ENCODE assay signal across 7 mouse cellular contexts in the genomic region with DNA sequence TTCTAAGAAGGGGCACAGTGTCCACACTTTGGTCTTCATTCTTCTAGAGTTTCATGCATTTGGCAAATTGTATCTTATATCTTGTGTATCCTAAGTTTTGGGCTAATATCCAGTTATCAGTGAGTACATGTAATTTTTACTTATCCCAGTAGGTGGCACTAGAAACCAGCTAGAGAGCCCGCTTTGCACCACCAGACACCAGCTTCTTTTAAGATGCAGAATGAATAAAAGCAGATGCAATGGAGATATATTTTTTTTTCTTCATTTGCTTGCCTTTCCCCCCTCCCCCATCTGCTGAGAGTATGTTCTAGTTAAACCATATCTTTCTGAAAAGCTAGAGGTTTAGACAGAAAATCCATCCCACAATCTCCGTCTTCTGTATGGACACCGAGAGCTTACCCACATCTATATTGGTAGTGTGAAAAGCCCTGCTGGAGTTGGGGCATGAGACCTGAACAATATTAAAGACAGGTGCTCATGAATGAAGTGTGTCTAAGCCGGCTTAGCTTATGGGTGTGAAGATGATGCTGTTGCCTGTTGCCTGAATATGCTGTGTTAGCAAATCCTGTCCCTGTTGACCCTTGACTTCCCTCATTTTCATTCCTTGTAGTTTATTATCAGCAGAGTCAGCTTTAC. TPM values are rescaled to one million over a fixed set of nuclear protein-coding genes. Genes with fewer than 3 reads are reported as not detected.
DNase-seq lines count a peak whose midpoint lies in the region; ATAC-seq and TF ChIP-seq lines count a peak whose summit lies in the region.

No protein-coding gene starts in this region.

- in situ Hi-C loops in ES-E14 (cut with MboI; ENCODE audit: low sequenced_read_pairs in 2 of 2, unreplicated experiment in 2 of 2): no loop called here

- no peak overlapping the region for H3K27ac ChIP-seq in kidney, adult 2 months (ENCODE audit: insufficient read depth, low read depth, low read length)
- H3K27ac ChIP-seq in ES-E14 (ENCODE audit: insufficient read depth, low read depth, low read length, poor library complexity, severe bottlenecking): no peak overlapping the region
- no peak overlapping the region for H3K27ac ChIP-seq in forebrain, postnatal 0 days (ENCODE audit: low read depth, low read length)

- no peaks in the 10 kb centered on the region for H3K36me3 ChIP-seq in kidney, adult 2 months (ENCODE audit: control insufficient read depth, insufficient read depth, low read length)
- H3K36me3 ChIP-seq in ES-E14 (ENCODE audit: control insufficient read depth, insufficient read depth, low read length, poor library complexity, severe bottlenecking): no peaks in the 10 kb centered on the region
- H3K36me3 ChIP-seq in forebrain, postnatal 0 days (ENCODE audit: insufficient read depth): no peaks in the 10 kb centered on the region

- WGBS in kidney, adult 2 months: 53% methylated on average over 4 of the region's 4 CpGs
- 36% methylated on average over 4 of the region's 4 CpGs for WGBS in forebrain, postnatal 0 days

- ATAC-seq in forebrain, postnatal 0 days: peak; percentile 77
- ATAC-seq in erythroblast, adult 5-6 weeks (replicated peaks; ENCODE audit: low FRiP score, poor library complexity, severe bottlenecking): no peak

- H3K4me2 ChIP-seq in forebrain, postnatal 0 days (ENCODE audit: low read depth): no peak overlapping the region

- H3K4me3 ChIP-seq in kidney, adult 2 months (ENCODE audit: insufficient read depth, low read depth, low read length): no peak overlapping the region
- no peak overlapping the region for H3K4me3 ChIP-seq in ES-E14 (ENCODE audit: insufficient read depth in 1 of 2, low read depth in 1 of 2, low read length in 2 of 2, poor library complexity in 1 of 2, severe bottlenecking in 1 of 2)
- no peak overlapping the region for H3K4me3 ChIP-seq in forebrain, postnatal 0 days (ENCODE audit: low read depth, low read length)

- no peaks in the 10 kb centered on the region for H3K27me3 ChIP-seq in kidney, adult 2 months (replicated peaks; ENCODE audit: control insufficient read depth, insufficient read depth, low read length)
- H3K27me3 ChIP-seq in forebrain, postnatal 0 days (ENCODE audit: insufficient read depth, low read length): no peaks in the 10 kb centered on the region

- peak; percentile 55 for DNase-seq in kidney, adult 2 months
- no peak for DNase-seq in kidney, adult 11 months
- DNase-seq in ES-E14 (ENCODE audit: low read depth, low spot score): no peak
- peak; percentile 56 for DNase-seq in brain, adult 2 months (ENCODE audit: low read depth, low spot score)
- peak; percentile 81 for DNase-seq in forebrain, postnatal 0 days
- peak; percentile 11 for DNase-seq in retina, adult 2 months (ENCODE audit: low read depth, low spot score)

- no peak for TF ChIP-seq POLR2A in kidney, adult 2 months (IDR thresholded peaks at IDR 0.05; ENCODE audit: low read depth, low read length)

- no peaks in the 10 kb centered on the region for H3K4me1 ChIP-seq in kidney, adult 2 months (ENCODE audit: control insufficient read depth, insufficient read depth, low read length)
- H3K4me1 ChIP-seq in ES-E14 (ENCODE audit: control insufficient read depth in 2 of 2, insufficient read depth in 2 of 2, low read length in 2 of 2, poor library complexity in 1 of 2): 0 out of 4 replicates have a peak, but pooled peaks cover 0 to 2% of the 10 kb centered on the region in 2 experiments
- H3K4me1 ChIP-seq in forebrain, postnatal 0 days (ENCODE audit: insufficient read depth): no peaks in the 10 kb centered on the region

- TF ChIP-seq CTCF in kidney, adult 2 months (conservative IDR thresholded peaks at IDR 0.05; ENCODE audit: insufficient read depth, insufficient read length, low read depth, low read length): peak; percentile 52
- peak; percentile 72 for TF ChIP-seq CTCF in forebrain, postnatal 0 days (IDR thresholded peaks at IDR 0.05; ENCODE audit: low read depth)

- no peaks in the 10 kb centered on the region for H3K9me3 ChIP-seq in ES-E14 (ENCODE audit: control insufficient read depth, insufficient read depth, low read depth, low read length)
- H3K9me3 ChIP-seq in forebrain, postnatal 0 days (ENCODE audit: low read length): no peaks in the 10 kb centered on the region

- H3K9ac ChIP-seq in ES-E14 (ENCODE audit: insufficient read depth, low read depth, low read length, poor library complexity, severe bottlenecking): no peak overlapping the region
- no peak overlapping the region for H3K9ac ChIP-seq in forebrain, postnatal 0 days

TF ChIP-seq in ES-E14, 5 proteins besides CTCF, POLR2A, EP300 and RAD21:
- TF ChIP-seq ZC3H11A (IDR thresholded peaks at IDR 0.05; ENCODE audit: borderline replicate concordance, low read depth, low read length) (peak; percentile 56; the same call in 1 of the 2 replicates), ZNF384 (IDR thresholded peaks at IDR 0.05; ENCODE audit: low read depth, low read length) (no peak), CHD2 (IDR thresholded peaks at IDR 0.05; ENCODE audit: low read depth, low read length) (no peak), MAFK (IDR thresholded peaks at IDR 0.05; ENCODE audit: insufficient read depth, low read depth, low read length) (0 out of 2 replicates have a peak, but pooled peaks have one; percentile 19), HCFC1 (IDR thresholded peaks at IDR 0.05; ENCODE audit: borderline replicate concordance, insufficient read depth, low read length) (no peak)

RNA-seq across cellular contexts. Expression of a gene that starts 21.0 kb away (rescaled TPM):
- polyA plus RNA-seq in kidney, adult 2 months (2012; rRNA removed): not detected in 2 replicates
- total RNA-seq in ES-E14 (2012; rRNA removed): 1.8 and 2.5 TPM in 2 replicates
- total RNA-seq in forebrain, postnatal 0 days (2014; rRNA removed): 41.7 and 56.3 TPM in 2 replicates
- polyA plus RNA-seq in forebrain, postnatal 0 days (2015; fragmentation: Nextera tagmentation; extraction: Ambion mirVana): 20.5 and 32.6 TPM in 2 replicates
- not detected in 2 replicates for total RNA-seq in erythroblast, adult 5-6 weeks (2015; ENCODE audit: low replicate concordance)
- not detected in 2 replicates for total RNA-seq in erythroblast, adult 5-6 weeks (2017; ENCODE audit: low replicate concordance)

RNA-seq across cellular contexts. Expression of a gene that starts 43.7 kb away (rescaled TPM):
- 0.03 TPM in 1 of 2 replicates, not detected in the other for polyA plus RNA-seq in kidney, adult 2 months (2012; rRNA removed)
- total RNA-seq in ES-E14 (2012; rRNA removed): 0.32 and 0.36 TPM in 2 replicates
- total RNA-seq in forebrain, postnatal 0 days (2014; rRNA removed): 0.10 TPM in 1 of 2 replicates, not detected in the other
- not detected in 2 replicates for polyA plus RNA-seq in forebrain, postnatal 0 days (2015; fragmentation: Nextera tagmentation; extraction: Ambion mirVana)
- not detected in 2 replicates for total RNA-seq in erythroblast, adult 5-6 weeks (2015; ENCODE audit: low replicate concordance)
- not detected in 2 replicates for total RNA-seq in erythroblast, adult 5-6 weeks (2017; ENCODE audit: low replicate concordance)

Comparison
In these comparisons a context has a peak if more than half of its experiments do, and no peak if none do; other contexts are left out.
1. DNase-seq: peak in kidney, adult 2 months (single experiment), brain, adult 2 months (single experiment), forebrain, postnatal 0 days (single experiment) and retina, adult 2 months (single experiment); none in kidney, adult 11 months (single experiment) and ES-E14 (single experiment).
2. RNA of a gene that starts 21.0 kb away (total RNA-seq): 41.7 to 56.3 TPM in forebrain, postnatal 0 days; 1.8 to 2.5 TPM in ES-E14 and not detected in erythroblast, adult 5-6 weeks; every median in the first group is over 10 times any median in the second.